Mouse (Mus musculus): ENCODE data around the gene Cap2.

DNA sequence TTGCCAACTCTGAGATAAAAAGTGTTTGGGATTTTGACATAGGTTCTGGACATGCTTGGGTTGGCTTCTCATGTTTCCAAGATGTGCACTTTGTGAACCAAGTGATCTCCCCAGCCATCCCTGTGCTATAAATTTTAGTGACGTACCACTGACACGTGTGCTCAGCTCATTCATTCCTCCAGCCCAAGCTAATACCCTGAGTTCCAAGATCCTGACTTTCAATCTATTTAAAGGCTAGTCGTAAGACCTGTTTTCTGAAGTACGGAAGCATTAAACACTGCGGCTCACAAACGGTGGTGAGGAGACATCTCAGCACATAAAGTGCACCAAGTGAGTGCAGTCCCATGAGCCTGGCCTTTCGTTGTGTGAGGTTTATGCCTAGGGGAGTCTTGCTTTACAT is 6.3 kb downstream of the Cap2 start:
- TF ChIP-seq CTCF (IDR thresholded peaks at IDR 0.05; ENCODE audit: extremely low read depth, insufficient read depth, insufficient read length, insufficient replicate concordance) (no peak), POLR2A (IDR thresholded peaks at IDR 0.05; ENCODE audit: low read depth, low read length) (no peak)
